Mouse (Mus musculus): ENCODE results near the gene Aym1.

Aym1 gene

DNA sequence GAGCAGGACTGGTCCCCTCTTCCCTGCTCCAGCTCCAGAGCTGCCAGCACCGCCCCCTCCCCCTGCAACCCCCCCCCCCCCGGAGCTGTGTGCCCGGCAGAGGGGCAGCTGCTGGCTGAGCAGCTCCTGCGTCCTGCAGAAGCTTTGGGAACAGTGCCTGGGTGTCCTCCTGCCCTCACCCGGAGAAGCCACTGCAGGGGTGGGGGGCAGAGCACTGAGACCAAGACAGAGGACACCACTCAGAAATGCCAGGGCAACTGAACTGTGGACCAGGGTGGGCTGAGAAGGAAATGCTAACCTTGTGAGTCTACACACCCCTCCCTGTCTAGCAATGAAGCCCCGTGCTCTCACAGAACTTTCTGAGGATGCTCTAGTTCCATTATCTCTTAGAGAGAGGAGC is at the start of gene Aym1:
TSS of gene Aym1 (plus strand) at position 109 of the 400 bp plus-strand sequence.
- TF ChIP-seq GATA4 (IDR thresholded peaks at IDR 0.05; ENCODE audit: insufficient replicate concordance, low read length) = no peak

DNA sequence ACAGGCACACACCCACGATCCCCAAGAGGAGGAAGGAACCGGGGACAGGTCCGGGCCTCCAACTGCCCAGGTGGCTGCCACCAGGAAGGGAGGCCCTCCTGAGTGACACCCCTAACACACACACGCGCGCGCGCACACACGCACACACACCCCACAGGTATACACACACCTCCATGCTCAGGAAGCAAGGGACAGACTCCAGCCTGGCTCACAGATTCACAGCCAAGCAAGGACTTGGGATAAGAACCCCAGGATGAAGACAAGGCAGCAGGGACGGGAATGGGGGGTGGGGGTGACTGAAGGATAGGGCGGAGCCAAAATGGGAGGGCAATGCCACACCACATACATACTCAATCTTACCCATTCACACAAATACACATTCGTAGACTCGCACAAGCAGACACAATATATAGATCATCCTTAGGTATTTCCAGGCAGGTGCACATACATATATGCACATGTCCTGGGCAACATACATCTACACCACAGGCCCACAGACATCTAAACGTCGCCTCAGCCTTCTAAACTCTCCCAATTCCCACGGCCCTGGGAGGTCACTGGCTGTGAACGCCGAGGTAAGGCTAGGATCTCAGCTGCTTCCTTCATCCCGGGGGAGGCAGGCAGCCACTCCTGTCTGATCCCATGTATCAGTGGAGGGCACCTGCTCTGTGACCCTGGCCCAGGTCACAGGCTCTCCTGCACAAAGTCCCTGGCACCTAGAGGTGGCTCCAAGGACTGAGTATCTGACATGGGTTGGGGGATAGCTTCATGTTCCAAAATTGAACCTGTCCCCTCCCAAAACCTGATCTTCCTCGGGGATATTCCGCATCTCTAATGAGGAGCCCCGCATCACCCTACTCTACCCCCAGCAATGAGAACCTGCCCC is 47.4 kb upstream of the Aym1 start:
- TF ChIP-seq GATA4 (IDR thresholded peaks at IDR 0.05; ENCODE audit: insufficient replicate concordance, low read length) = no peak

DNA sequence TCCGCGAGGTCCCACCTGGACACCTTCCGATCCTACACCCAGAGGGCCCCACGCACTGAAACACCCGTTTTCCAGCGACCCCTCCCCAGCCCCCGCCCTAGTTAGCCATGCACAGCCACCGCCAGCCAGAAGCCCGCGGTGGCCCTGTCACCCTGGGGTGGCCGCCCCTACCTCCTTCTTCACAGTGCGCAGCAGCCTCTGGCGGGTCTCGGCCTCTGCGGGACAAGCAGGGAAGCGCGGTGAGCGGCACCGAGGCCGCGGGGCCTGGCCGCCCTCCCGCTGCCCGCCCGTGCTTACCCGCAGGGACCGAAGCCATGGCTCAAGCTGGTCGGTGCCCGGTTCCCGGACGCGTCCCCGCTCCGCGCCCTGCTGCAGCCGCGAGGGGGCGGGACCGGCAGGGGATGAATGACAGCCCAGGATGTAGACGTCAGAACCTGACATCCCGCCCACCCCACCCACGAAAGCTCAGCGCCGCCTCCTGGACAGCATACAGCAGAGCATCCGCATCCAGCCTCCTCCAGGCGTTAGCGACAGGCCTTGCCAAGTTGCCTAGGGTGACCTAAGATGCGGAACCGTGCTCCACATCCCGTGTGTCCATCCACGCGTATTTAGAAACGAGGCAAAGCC is 46.6 kb upstream of the Aym1 start, which contains the start of gene Sgsm1:
TSS of gene Sgsm1 (minus strand) at position 410 of the 627 bp plus-strand sequence.
- no peak for TF ChIP-seq GATA4 (IDR thresholded peaks at IDR 0.05; ENCODE audit: insufficient replicate concordance, low read length)

DNA sequence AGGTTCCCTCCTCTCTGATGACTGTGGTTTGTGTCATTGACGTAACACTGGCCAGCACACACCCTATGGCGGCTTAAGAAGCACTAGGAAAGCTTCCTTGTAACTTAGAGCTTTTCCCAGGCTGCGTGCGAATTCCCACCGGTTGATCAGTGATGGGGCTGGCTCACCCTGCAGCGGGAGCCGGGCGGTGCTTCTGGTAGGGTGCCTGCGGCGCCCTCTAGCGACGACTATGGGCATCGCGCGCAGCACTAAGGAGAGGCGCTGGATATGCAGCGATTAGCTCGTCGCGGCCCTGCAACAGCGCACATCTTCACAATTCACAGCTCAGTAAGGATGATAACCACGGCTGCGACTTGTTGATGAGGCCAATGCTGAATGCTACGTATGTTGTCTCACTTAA is 43.1 kb upstream of the Aym1 start:
- no peak for TF ChIP-seq GATA4 (IDR thresholded peaks at IDR 0.05; ENCODE audit: insufficient replicate concordance, low read length)

DNA sequence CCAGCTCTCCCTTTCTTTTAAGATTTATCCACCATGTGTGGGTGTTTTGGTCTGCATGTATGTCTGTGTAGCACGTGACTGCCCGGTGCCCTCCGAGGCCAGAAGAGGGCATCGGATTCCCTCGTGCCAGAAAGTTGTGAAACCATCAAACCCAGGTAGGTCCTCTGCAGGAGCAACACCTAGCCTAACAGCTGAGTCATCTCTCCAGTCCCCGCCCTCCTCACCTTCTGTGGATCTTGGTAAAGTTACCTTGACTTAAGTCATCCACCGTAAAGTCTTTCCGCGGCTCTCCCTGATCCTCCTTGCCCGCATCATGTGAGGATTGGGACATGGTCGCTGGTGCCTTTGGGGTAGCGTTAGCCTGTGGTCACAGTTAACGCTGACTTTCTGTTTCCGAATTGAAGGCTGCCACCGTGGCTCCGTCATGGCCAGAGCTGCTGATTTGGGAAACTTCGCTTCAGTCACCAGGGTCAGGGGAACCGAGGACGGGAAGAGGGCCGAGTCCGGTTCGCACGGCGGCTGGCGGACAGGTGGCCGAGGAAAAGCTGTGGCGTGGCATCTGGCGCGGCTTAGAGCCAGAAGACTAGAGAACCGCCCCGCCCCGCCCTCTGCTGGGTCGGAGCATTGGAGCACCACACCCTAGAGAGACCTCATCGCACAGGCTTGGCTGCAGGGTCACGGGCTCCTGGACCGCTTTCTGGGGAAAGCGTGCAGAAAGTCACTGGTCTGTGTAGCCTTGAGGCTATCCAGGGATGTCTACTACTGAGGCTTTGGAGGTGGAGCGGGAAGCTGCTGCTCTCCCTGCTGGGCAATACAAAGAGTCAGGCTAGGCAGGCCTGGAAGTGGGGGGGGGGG is 33.1 kb upstream of the Aym1 start:
- no peak for TF ChIP-seq GATA4 (IDR thresholded peaks at IDR 0.05; ENCODE audit: insufficient replicate concordance, low read length)

DNA sequence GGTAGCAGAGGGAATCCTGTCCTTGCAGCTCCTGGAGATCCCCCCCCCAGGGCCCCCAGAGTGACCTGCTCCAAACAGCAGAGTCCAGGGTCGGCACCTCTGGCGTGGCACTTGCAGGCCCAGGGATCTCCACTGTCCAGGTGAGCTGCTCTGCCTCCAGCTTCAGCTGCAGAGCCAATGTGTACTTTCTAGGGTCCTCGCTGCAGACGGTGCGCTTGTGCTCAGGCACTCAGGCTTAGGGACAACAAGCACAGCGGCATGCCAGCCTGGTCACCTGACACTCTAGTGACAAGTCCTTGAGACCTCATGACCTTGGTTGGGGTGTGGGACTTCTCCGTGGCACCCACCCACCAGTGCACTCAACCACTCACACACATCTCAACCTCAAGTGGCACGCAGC is 27.6 kb upstream of the Aym1 start:
- no peak for TF ChIP-seq GATA4 (IDR thresholded peaks at IDR 0.05; ENCODE audit: insufficient replicate concordance, low read length)

DNA sequence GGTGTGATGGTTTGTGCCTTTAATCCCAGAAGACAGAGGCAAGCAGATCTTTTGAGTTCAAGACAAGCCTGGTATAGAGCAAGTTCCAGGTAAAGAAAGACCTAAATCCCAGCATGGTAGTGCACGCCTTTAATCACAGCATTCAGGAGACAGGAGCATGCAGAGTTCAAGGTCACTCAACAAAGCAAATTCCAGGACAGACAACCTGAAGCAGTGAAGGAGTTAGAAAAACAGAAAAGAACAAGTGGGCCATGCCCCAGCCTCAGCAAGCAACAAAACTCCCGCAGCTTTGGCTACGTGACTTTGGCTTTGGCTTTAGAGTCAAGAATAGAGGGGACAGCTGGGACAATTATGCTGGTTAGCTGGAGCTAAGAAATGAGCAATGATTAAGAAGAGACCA is 26.9 kb upstream of the Aym1 start:
- TF ChIP-seq GATA4 (IDR thresholded peaks at IDR 0.05; ENCODE audit: insufficient replicate concordance, low read length) = no peak

DNA sequence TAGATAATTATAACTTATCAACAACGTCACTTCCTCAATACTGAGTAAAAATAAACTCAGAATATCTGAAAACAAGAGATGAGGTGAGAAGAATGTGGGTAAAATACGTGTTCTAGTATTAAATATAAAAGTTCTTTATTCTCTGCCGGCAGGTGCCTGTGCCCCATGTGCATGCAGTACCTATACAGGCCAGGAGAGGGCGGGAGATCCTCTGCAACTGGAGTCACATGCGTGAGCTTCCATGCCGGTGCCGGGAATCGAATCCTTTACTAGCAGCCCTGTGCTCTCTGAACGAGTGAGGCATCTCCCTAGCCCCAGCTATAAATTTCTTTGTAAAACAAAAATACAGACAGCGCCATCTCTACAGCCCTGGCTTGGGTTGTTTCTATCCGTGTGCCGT is 24.9 kb upstream of the Aym1 start:
- TF ChIP-seq GATA4 (IDR thresholded peaks at IDR 0.05; ENCODE audit: insufficient replicate concordance, low read length) = no peak

DNA sequence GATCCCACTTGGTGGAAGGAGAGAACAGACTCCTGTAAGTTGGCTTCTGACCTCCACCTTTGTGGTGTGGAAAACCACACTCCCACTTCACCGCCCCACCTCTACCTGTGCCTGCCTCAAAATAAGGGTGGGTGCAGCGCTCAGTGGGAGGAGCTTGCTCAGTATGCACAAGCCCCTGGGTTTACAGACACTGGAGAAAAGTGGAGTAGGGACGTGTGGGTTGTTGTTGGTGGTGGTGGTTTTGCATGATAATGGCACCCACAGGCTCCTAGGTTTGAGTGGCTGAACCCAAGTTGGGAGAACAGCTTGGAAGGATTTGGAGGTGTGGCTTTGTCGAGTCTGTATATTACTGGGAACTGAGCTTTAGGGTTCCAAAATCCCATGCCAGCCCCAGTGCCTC is 24.2 kb upstream of the Aym1 start:
- no peak for TF ChIP-seq GATA4 (IDR thresholded peaks at IDR 0.05; ENCODE audit: insufficient replicate concordance, low read length)

DNA sequence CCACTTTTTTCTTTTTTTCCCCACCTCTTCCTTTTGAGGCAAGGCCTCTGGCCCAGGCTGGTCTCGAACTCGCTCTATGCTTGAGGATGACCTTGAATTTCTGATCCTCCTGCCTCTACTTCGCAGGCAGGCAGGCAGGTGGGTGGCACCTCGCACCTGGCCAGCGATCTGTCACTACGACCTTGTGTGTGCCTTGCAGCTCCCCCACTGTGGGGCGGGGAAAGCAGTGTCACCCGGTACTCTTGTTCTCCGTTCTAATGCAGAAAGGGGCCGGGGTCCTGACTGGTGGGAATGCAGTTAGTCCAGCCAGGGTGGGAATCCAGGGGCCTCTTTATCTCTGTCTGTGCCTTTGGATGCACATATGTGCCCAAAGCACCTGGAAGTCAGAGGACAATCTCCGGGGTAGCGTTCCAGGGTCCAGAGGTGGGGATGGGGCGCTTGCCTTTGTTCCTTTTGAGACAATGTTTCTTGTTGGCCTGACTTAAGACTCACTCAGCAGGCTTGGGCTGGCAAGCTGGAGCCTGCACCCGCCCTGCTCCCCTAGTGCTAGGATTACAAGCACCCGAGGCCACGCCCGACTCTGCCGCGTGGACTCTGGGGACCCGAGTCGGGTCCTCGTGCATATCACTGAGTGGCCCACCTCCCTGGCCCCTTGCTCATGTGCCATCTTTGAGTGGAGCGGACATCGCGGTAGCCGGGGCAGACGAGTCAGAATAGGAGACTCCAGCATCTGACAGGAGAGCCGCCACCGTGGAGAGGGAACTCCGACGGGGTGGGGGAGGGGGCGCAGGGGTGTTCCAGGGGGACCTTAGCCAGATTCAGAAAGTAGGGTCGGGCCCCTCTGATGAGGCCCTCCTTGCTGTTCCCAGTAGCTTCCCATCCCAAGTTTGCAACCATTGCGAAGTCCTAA is 22.2 kb upstream of the Aym1 start:
- no peak for TF ChIP-seq GATA4 (IDR thresholded peaks at IDR 0.05; ENCODE audit: insufficient replicate concordance, low read length)

DNA sequence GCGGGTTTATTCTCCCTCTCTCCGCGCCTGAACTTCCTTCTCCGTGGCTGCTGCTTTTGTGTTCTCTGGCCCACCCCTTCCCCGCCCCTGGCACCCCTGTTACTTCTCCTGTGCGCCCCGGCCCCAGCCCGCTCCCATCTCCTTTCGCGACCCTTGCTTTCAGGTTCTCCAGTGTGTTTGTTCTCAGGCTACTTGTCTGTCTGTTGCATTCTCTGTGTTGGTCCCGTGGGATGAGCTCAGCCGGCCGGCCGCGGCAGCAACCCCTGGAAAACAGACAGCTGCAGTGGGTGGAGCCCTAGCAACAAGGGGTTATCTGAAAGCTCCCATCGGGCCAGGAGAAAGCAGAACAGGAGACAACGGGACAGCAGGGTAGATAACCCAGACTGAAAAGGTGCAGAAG is 21.4 kb upstream of the Aym1 start:
- no peak for TF ChIP-seq GATA4 (IDR thresholded peaks at IDR 0.05; ENCODE audit: insufficient replicate concordance, low read length)

DNA sequence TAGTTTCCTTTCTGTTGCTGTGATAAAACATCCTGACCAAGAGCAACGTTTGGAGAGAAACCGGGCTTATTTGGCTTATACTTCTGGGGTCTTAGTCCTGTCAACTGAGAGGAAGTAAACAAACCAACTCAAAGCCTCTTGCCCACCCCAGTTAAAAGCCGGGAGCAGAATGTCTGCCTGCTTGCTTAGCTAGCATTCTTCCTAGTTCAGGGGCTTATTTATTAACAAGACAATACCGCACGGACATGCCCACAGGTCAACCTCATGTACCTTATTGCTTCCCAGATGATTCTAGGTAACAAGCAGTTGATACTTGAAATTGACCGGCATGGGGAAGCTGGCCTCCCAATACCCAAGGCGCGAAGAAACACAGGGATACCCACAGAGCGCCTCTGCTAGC is 20.8 kb upstream of the Aym1 start:
- no peak for TF ChIP-seq GATA4 (IDR thresholded peaks at IDR 0.05; ENCODE audit: insufficient replicate concordance, low read length)

DNA sequence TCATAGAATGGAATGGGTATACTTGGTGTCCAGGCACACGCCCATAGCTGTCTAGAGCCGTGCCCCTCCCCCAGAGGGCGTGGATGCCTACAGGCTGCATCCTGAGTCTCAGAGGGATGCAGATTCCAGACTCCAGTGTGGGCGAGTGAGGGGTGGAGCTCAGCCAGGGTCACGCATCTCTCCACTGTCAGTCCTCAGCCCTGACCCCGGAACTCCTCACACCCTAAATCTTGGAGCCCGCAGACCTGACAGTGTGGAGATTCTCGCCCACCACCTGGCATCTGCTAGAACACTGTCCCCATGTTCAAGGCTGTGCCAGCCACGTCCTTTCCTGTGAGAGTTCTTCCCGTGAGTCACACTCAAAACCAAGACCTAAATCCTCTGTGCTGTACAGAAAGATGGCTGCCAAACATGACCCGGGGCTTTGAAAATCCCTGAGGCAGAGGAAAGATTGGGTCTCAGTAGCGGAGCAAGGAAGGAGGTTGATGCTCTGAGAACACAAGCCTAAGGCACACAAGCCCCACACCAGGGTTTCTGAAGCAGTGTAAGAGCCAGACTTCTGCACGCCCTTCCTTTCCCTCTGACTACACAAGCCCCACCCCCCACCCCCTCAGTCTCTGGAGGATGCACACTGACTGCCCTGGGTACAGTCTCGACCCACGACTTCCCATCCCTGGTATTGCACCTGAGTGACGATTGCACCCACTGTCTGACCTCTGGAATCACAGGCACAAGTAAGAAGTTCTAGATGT is 12.3 kb upstream of the Aym1 start:
- no peak for TF ChIP-seq GATA4 (IDR thresholded peaks at IDR 0.05; ENCODE audit: insufficient replicate concordance, low read length)

DNA sequence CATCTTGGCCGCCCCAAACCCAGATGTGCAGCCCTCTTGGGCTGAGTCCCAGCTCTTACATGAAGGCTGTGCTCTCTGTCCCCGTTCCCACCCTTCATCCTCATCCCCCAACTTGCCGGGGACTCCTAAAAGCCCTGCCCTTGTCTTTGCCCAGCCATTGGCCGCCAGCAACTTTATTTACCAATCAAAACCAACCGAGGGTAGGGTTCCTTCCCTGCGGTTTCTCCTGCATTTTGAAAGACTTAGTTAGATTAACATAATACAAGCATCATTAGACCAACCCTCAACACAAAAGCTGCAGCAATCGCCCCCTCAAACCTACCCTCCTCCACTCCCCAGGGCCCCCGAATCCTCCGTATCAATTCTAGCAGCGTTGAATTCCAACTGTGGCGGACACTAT is 11.3 kb upstream of the Aym1 start:
- no peak for TF ChIP-seq GATA4 (IDR thresholded peaks at IDR 0.05; ENCODE audit: insufficient replicate concordance, low read length)
